Mouse (Mus musculus): ENCODE measurements around the gene Aatf. TPM values are rescaled to one million over a fixed set of nuclear protein-coding genes. Genes with fewer than 3 reads are reported as not detected.

Aatf gene
- polyA plus RNA-seq, 1 experiment from 2014 or later = 63.2 TPM

- H3K9me3 ChIP-seq = no peaks in the 10 kb centered on the region
- H3K4me3 ChIP-seq = no peak overlapping the region
- H3K27me3 ChIP-seq (ENCODE audit: poor library complexity, severe bottlenecking) = peaks cover 10% of the 10 kb centered on the region; the same call in 1 of the 2 replicates
- 67% methylated on average over 13 of the region's 13 CpGs for WGBS
- no peak for DNase-seq (ENCODE audit: extremely low spot score, low spot score)
- peaks cover 40% of the 10 kb centered on the region for H3K4me1 ChIP-seq
- H3K36me3 ChIP-seq (replicated peaks) = peaks cover 36% of the 10 kb centered on the region
- H3K27ac ChIP-seq = peak overlapping the region; percentile 58; the same call in 1 of the 2 replicates
Measured at GRCm38 (mm10) chr11:84376510-84377365, 136.6 kb downstream of the Aatf start.

GRCm38 (mm10) chr11:84375951-84376496 is 137.3 kb downstream of the Aatf start:
- no peak for DNase-seq (ENCODE audit: extremely low spot score, low spot score)
- H3K27me3 ChIP-seq (ENCODE audit: poor library complexity, severe bottlenecking) = peaks cover 10% of the 10 kb centered on the region; the same call in 1 of the 2 replicates
- peaks cover 33% of the 10 kb centered on the region for H3K4me1 ChIP-seq
- H3K4me3 ChIP-seq = no peak overlapping the region
- peaks cover 38% of the 10 kb centered on the region for H3K36me3 ChIP-seq (replicated peaks)
- WGBS = 41% methylated on average over 3 of the region's 3 CpGs
- peak overlapping the region; percentile 58; the same call in 1 of the 2 replicates for H3K27ac ChIP-seq
- H3K9me3 ChIP-seq = no peaks in the 10 kb centered on the region

GRCm38 (mm10) chr11:84373122-84373521 is 140.2 kb downstream of the Aatf start:
- no peak overlapping the region for H3K27ac ChIP-seq
- H3K4me3 ChIP-seq = no peak overlapping the region
- H3K9me3 ChIP-seq = no peaks in the 10 kb centered on the region
- H3K36me3 ChIP-seq (replicated peaks) = peaks cover 38% of the 10 kb centered on the region
- H3K27me3 ChIP-seq (ENCODE audit: poor library complexity, severe bottlenecking) = peaks cover 14% of the 10 kb centered on the region; the same call in 1 of the 2 replicates
- WGBS = 95% methylated on average over 4 of the region's 4 CpGs
- peaks cover 43% of the 10 kb centered on the region for H3K4me1 ChIP-seq
- no peak for DNase-seq (ENCODE audit: extremely low spot score, low spot score)

Other genes with a start within 250 kb of the Aatf start
- gene Lhx1, start 12.0 kb upstream of the Aatf start, polyA plus RNA-seq (2016; fragmentation: Nextera tagmentation; extraction: Ambion mirVana) = 1.3 and 2.6 TPM in 2 replicates